Mouse (Mus musculus) layer of hippocampus, postnatal 10 days (tissue): ENCODE results near the gene Tmem239. TPM values are rescaled to one million over a fixed set of nuclear protein-coding genes. Genes with fewer than 3 reads are reported as not detected.

Experiments
- DNase-seq, 2 experiments: peaks; one replicate each; pipeline ENCODE4 v3.0.0; 2021; ENCODE audit warnings: low spot score in 2 of 2
- total RNA-seq, 2 experiments: library from RNA; stranded (reverse); gene quantifications; 2 replicates each; pipeline ENCODE4 v1.2.3; 2021

The Tmem239 gene
- total RNA-seq, 2 experiments from 2014 or later: not detected

- DNase-seq: peak; percentile 86 to 87
Measured at GRCm38 (mm10) chr2:130411558-130412495, 5.5 kb downstream of the Tmem239 start.

DNA sequence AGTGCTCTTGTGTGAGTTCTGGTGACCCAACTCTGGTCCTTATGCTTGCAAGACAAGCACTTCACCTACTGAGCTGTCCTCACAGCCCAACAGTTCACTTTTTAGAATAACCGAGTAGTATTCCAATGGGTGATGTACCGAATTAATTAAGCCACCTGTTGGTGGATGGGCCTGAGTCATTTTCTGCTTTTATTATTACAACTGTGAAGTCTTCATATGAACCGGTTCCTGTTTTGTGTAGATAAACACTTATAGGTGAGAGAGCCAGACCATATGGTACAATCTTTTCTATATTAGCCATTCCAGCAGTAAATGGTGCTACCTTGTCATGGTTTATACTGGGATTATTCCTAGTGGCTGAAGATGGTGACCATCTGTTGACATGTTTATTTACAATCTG is 6.5 kb downstream of the Tmem239 start:
- DNase-seq: no peak

DNA sequence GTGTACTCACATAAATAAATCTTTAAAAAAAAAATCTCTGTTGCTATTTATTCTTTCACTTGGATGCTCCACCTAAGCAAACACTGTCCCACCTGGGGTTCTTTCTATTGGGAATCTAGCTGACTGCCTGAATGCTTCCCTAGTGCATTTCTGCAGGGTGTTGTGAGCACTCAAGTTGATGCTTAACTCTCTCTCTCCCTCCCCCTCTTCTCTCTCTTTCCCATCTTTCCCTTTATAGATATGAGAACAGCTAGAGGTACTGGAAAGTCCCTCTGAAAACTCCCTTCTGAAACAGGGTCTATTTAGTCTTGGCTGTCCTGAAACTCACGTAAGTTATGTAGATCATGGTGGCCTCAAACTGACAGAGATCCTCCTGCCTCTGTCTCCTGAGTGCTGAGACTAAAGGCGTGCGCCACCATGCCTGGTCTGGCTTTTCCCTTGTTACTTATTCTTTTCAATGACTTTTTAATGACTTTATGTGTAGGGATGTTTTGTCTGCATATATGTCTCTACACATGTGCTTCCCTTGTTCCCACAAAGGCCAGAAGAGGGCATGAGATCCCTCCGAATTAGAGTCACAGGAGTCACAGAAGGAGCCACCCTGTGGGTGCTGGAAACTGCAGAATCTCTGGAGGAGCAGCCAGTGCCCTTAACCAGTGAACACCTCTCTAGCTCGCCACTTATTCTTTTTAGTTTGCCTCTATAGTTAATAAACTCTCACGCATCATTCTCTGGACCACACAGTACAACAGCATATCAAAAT is 8.0 kb downstream of the Tmem239 start:
- no peak for DNase-seq

- DNase-seq: no peak
Measured at GRCm38 (mm10) chr2:130421781-130422620, 15.7 kb downstream of the Tmem239 start.

- DNase-seq: peak; percentile 79 to 83
Measured at GRCm38 (mm10) chr2:130423397-130424125, 17.3 kb downstream of the Tmem239 start.

GRCm38 (mm10) chr2:130424126-130424853 is 18.0 kb downstream of the Tmem239 start, which contains the start of the genes Vps16 and Pced1a:
Gene Vps16 (plus strand): TSS chr2:130424339.
Gene Pced1a (minus strand): TSS chr2:130424701.
- peak; percentile 89 to 93 for DNase-seq

- no peak for DNase-seq
Measured at GRCm38 (mm10) chr2:130425112-130425511, 18.8 kb downstream of the Tmem239 start.

DNA sequence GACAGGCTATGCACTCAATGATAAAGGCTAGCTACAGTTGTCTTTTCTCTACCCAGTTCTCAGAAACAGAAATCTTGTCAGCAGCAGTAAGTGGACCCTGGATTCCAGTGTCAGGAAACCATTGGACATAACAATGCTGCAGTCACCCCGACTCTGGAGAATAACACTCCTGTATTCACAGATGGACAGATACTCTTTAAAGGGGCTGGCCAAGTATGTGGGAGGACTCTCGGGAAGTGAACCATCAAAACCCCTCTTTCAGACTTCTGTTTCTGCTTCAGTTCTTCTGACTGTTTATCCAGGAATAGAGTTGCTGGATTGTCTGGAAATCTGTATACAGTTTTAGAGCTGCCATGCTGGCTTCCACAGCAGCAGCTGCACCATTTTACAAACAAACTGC is 23.6 kb downstream of the Tmem239 start:
- DNase-seq: no peak

DNA sequence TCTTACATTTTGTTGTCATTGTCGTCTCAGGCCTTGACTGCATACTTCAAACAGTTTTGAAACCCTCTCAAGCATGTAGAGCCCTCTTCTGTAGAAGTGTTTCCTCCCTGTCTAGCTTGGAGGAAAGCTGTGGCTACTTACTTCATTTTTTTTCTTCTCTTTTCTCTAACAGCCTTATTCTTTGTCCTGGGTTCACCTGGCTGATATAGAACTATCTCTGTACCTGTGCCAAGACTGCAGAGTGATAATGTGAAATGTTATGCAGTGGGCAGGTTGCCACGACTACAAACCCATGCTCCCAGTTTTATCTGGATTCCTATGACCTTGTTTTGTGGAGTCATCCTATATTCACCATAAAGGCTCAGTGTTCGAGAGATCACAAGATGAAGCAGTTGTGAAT is 24.2 kb downstream of the Tmem239 start:
- DNase-seq: no peak

DNA sequence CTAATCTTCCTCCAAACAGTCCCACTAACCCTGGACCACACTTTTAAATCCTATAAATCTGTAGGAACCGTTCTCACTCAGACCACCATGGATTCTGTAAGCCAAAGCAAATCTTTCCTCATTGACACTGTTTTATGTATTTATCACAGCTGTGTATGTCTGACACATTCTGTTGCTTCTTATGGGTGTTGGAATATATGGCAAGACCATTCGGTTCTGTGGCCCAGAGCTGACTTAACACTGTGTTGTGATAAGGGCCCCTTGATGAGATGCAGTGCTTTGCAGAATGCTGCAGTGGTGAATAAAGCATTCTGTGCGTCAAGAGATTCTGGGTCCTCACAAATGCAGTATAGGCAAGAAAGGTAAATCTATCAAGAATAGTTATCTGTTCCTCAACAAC is 25.9 kb downstream of the Tmem239 start:
- DNase-seq: no peak

- DNase-seq: peak in 1 of 2 experiments; percentile 53
Measured at GRCm38 (mm10) chr2:130433152-130433551, 26.9 kb downstream of the Tmem239 start.

DNA sequence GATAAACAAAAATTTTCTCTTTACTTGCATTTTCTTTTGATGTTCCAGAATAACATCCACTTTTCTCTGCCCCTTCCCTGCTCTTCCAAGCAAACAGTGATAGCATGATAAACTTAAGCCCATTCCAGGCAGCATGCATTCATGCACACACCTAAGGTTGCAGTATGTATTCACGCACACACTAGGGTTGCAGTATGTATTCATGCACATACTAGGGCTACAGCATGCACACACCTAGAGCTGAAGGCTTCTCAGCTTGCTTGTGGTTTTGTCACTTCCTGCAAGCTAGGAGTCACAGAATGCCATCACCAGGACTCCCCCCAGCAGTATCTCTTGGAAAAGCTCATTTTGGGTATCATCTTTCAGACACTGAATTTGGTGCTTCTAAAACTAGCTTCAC is 30.5 kb downstream of the Tmem239 start:
- no peak for DNase-seq

- DNase-seq: no peak
Measured at GRCm38 (mm10) chr2:130438861-130439260, 32.6 kb downstream of the Tmem239 start.

GRCm38 (mm10) chr2:130439840-130440480 is 33.7 kb downstream of the Tmem239 start:
- no peak for DNase-seq

DNA sequence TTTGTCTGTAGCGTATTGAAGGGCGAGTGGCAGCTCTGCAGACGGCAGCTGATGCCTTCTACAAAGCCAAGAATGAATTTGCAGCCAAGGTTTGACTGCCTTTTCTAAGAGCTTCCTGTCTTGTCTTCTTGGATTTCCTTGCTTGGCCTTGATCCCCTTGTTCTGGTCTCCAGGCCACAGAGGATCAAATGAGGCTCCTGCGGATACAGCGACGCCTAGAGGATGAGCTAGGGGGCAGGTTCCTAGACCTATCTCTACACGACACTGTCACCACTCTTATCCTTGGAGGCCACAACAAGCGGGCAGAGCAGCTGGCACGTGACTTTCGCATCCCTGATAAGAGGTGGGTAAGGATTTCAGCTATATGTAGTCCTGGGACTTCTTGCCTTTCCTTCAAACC is 35.9 kb downstream of the Tmem239 start:
- no peak for DNase-seq

DNA sequence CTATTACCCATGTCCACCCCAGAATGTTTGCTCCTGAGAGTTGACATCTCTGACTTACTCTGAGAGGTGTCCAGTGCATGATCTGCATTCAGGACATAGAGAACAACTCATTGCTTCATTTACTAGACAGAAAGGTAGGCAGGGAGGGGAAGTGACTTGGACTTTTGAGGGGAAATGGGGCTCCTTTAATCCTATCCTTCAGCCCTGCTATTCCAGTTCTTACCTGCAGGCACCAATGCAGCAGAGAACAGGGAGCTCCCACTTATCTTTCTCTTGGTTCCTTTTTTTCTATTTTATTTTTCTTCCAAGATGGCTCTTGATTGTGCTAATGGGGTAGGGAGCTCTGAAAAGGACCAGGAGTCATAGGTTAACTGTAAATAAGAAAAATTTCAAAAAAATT is 42.2 kb downstream of the Tmem239 start:
- DNase-seq: no peak

GRCm38 (mm10) chr2:130449021-130449793 is 42.9 kb downstream of the Tmem239 start:
- DNase-seq: no peak

DNA sequence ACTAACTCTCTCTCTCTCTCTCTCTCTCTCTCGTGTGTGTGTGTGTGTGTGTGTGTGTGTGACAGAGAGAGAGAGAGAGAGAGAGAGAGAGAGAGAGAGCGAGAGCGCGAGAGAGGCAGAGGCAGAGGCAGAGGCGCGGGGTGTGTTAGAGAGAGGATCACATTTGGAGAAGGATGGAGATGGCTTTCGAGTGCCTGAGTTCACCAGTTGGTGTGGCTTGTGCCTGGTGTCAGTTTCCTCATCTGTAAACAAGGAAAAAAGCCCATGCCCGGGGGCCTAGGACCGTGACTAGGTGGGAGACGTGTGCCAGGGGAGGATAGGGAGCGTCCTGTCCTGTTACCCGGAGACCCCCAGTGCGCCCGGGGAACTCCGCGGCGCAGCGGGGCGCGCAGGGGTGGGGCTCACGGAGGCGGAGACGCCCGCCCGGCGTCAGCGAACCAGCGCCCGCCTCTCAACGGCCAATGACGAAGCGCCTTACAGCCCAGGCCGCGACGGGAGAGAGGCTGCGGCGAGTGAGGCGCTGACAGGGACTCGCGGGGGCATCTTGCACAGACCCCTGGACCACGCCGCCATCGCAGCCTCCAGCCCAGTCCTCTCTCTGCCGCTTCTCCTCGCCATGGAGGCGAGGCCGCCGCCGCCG is 43.6 kb downstream of the Tmem239 start, which contains the start of gene Ptpra:
Gene Ptpra (plus strand): TSS at position 485 of the 640 bp plus-strand sequence.
- peak; percentile 95 to 96 for DNase-seq
